Mouse (Mus musculus): Measurements from ENCODE around the gene Gm48551. TPM values are rescaled to one million over a fixed set of nuclear protein-coding genes. Genes with fewer than 3 reads are reported as not detected.

The Gm48551 gene
- polyA plus RNA-seq, 1 experiment from 2014 or later, result 4.0 TPM

GRCm38 (mm10) chr10:81393456-81394063 lies 9.3 kb downstream of the Gm48551 start:
- Histone ChIP-seq H3K4me1 (replicated peaks) (peaks cover 60% of the 10 kb centered on the region), H3K36me3 (peaks cover 17% of the 10 kb centered on the region), H3K4me3 (peak overlapping the region; percentile 43), H3K9me3 (no peaks in the 10 kb centered on the region), H3K27ac (peak overlapping the region; percentile 75), H3K27me3 (ENCODE audit: insufficient read depth, poor library complexity, severe bottlenecking) (peaks cover 27% of the 10 kb centered on the region)
- DNase-seq (ENCODE audit: low spot score), result no peak
- 10% methylated on average over 19 of the region's 19 CpGs for whole genome bisulfite sequencing

- peaks cover 38% of the 10 kb centered on the region for H3K27me3 ChIP-seq (ENCODE audit: insufficient read depth, poor library complexity, severe bottlenecking)
- no peak overlapping the region for H3K4me3 ChIP-seq
- DNase-seq (ENCODE audit: low spot score), result peak; percentile 83
- H3K9me3 ChIP-seq, result no peaks in the 10 kb centered on the region
- WGBS, result 18% methylated on average over 5 of the region's 5 CpGs
- peaks cover 14% of the 10 kb centered on the region for H3K36me3 ChIP-seq
- peaks cover 60% of the 10 kb centered on the region for H3K4me1 ChIP-seq (replicated peaks)
- H3K27ac ChIP-seq, result no peak overlapping the region
Observed at GRCm38 (mm10) chr10:81395127-81395526, 10.9 kb downstream of the Gm48551 start.

DNA sequence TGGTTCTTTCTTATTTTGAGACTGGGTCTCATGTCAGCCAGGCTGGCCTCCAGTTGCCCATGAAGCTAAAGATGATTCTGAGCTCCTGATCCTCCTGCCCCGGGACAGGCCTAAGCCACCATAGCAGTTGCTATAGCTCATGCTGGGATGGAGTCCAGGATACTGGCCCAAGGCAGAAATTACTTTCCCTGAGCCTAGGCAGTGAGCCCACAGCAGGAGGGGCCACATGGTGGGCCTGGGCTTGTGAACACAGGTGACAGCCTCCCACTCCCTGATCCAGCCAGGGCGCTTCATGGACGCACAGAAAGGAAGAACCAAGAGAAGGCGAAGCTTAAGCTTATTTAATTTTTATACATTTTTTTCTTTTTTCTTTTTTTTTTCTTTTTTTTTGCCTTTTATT lies 11.6 kb downstream of the Gm48551 start:
- DNase-seq (ENCODE audit: low spot score), result no peak
- Histone ChIP-seq H3K4me1 (replicated peaks) (peaks cover 63% of the 10 kb centered on the region), H3K4me3 (no peak overlapping the region), H3K27me3 (ENCODE audit: insufficient read depth, poor library complexity, severe bottlenecking) (peaks cover 45% of the 10 kb centered on the region), H3K27ac (peak overlapping the region; percentile 26; the same call in 1 of the 2 replicates), H3K36me3 (peaks cover 12% of the 10 kb centered on the region), H3K9me3 (no peaks in the 10 kb centered on the region)
- 76% methylated on average over 4 of the region's 4 CpGs for WGBS

DNA sequence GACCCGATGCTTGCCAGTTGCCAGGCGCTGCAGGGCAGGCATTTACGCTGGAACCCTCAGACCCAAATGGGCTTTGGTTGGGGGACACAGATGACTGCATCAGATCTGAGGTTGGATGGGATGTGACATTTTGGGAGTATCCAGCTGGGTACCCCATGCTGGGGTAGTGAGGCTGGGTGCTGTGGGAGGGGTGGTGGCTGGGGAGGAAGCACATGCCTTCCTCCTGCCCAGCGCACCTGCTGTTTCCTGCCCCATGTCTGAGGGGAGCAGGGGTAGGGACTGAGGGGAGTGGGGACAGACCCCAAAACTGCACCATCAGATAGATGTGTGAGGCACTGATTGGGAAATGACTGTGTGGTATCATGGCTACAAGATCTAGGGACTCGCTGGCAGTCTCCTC lies 12.5 kb downstream of the Gm48551 start:
- peaks cover 11% of the 10 kb centered on the region for H3K36me3 ChIP-seq
- H3K27ac ChIP-seq, result peak overlapping the region; percentile 8; the same call in 1 of the 2 replicates
- H3K27me3 ChIP-seq (ENCODE audit: insufficient read depth, poor library complexity, severe bottlenecking), result peaks cover 53% of the 10 kb centered on the region
- peaks cover 72% of the 10 kb centered on the region for H3K4me1 ChIP-seq (replicated peaks)
- DNase-seq (ENCODE audit: low spot score), result no peak
- H3K4me3 ChIP-seq, result no peak overlapping the region
- 51% methylated on average over 5 of the region's 5 CpGs for WGBS
- no peaks in the 10 kb centered on the region for H3K9me3 ChIP-seq

DNA sequence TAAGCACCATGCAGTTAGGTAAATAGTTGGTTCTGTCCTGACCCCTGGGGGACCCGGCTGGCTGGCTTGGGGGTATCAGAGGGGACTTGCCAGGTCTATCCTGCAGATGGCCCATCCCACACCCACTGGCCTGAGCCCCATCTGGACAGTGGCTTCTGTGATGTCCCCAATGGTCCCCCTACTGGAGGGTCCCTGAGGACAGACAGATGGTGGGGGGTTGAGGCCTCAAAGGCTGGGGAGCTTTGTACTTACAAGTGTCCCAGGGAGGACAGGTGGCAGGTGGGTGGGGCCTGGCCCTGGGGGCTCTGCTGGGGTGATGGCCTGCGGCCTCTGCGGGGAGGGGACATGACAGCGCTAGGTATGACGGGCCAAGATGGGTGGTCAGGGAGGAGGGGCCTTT lies 15.0 kb downstream of the Gm48551 start:
- peak overlapping the region; percentile 93 for H3K27ac ChIP-seq
- no peaks in the 10 kb centered on the region for H3K9me3 ChIP-seq
- 54% methylated on average over 5 of the region's 5 CpGs for WGBS
- H3K4me3 ChIP-seq, result peak overlapping the region; percentile 0; the same call in 1 of the 2 replicates
- H3K36me3 ChIP-seq, result peaks cover 11% of the 10 kb centered on the region
- H3K27me3 ChIP-seq (ENCODE audit: insufficient read depth, poor library complexity, severe bottlenecking), result peaks cover 64% of the 10 kb centered on the region
- peaks cover 78% of the 10 kb centered on the region for H3K4me1 ChIP-seq (replicated peaks)
- DNase-seq (ENCODE audit: low spot score), result no peak

DNA sequence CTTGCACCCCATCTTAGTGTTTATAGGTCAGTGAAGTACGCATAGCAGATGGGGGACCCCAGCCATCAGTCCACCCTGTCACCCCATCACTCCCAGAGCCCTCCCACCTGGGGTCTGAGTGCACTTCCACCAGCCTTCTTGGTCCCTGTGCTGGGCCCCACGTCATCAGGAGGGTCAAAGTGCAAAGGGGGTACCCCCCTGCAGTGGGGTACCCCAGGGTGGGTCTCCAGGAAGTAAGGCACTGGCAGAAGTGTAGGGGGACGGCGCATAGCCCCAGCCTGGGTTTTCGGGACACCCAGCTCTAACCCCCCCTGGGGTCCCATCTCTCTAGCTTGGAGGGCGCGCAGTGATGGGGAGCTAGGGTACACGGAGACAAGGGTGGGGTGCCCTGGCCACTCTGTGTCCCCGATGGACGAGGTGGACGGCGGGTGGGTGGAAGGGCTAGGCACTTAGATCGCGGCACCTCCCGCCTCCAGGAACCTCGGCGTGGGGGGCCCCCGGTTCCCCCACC lies 15.6 kb downstream of the Gm48551 start:
- H3K4me1 ChIP-seq (replicated peaks), result peaks cover 83% of the 10 kb centered on the region
- H3K27ac ChIP-seq, result peak overlapping the region; percentile 93
- peak overlapping the region; percentile 41; the same call in 1 of the 2 replicates for H3K4me3 ChIP-seq
- no peaks in the 10 kb centered on the region for H3K9me3 ChIP-seq
- peaks cover 11% of the 10 kb centered on the region for H3K36me3 ChIP-seq
- no peak for DNase-seq (ENCODE audit: low spot score)
- WGBS, result 70% methylated on average over 18 of the region's 18 CpGs
- H3K27me3 ChIP-seq (ENCODE audit: insufficient read depth, poor library complexity, severe bottlenecking), result peaks cover 70% of the 10 kb centered on the region

DNA sequence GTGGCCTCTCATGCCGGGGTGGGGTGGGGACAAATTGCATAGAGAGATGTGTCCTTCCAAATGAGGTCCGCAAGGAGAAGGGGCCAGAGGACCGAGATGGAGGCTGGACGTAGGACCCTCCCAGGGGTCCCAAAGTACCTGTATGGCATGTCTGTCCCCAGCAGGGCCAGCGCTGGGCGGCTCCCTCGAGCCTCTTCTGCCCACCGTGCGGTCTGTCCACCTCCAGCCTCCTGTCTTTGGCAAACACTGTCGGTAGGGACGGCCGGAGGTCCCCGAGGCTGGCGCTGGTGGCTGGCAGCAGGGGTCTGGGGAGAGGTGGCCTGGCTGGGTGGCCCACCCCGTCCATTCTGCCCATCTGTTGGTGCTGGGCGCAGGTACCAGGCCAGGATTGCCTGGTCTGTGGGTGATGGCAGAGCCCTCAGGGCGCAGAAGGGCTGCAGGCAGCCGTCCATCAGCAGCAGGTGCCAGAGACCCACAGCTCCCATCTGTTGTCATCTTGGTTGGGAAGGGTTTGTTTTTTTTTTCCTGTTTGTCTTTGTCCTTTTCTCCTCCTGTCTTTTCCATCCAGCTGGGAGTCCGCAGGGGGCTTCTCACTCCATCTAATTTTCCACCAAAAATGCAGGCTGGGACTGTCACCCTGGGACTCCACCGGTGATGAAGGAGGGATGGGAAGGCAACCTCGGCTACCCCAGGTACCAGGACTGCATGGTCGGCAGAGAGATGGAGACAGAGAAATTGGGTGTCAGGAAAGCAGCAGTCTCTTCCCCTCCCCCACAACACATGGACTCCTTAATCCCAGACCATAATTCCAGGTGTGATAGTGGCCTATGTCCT lies 16.3 kb downstream of the Gm48551 start:
- Histone ChIP-seq H3K4me1 (replicated peaks) (peaks cover 88% of the 10 kb centered on the region), H3K27me3 (ENCODE audit: insufficient read depth, poor library complexity, severe bottlenecking) (peaks cover 77% of the 10 kb centered on the region), H3K9me3 (no peaks in the 10 kb centered on the region), H3K36me3 (peaks cover 13% of the 10 kb centered on the region), H3K4me3 (peak overlapping the region; percentile 41), H3K27ac (peak overlapping the region; percentile 93)
- no peak for DNase-seq (ENCODE audit: low spot score)
- WGBS, result 41% methylated on average over 22 of the region's 22 CpGs

DNA sequence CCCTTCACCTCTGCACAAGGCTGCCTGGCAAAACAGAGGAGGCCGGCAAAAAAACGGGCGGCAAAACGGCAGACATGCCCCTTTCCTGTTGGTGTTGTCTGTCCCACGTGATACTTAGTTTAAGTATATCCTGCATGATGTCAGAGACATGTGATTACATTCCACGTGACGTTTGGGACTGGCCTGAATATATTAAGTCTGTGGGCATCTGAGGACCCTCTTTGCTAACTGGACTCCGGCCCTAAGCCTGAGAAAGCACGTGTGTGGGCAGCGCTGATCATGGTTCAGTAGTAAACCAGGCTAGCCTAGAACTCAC lies 16.9 kb downstream of the Gm48551 start:
- H3K36me3 ChIP-seq, result peaks cover 17% of the 10 kb centered on the region
- peaks cover 91% of the 10 kb centered on the region for H3K4me1 ChIP-seq (replicated peaks)
- no peak for DNase-seq (ENCODE audit: low spot score)
- H3K27me3 ChIP-seq (ENCODE audit: insufficient read depth, poor library complexity, severe bottlenecking), result peaks cover 83% of the 10 kb centered on the region
- 25% methylated on average over 10 of the region's 10 CpGs for WGBS
- no peaks in the 10 kb centered on the region for H3K9me3 ChIP-seq
- H3K4me3 ChIP-seq, result peak overlapping the region; percentile 41
- peak overlapping the region; percentile 93 for H3K27ac ChIP-seq

- peaks cover 17% of the 10 kb centered on the region for H3K36me3 ChIP-seq
- H3K4me1 ChIP-seq (replicated peaks), result peaks cover 91% of the 10 kb centered on the region
- H3K27ac ChIP-seq, result peak overlapping the region; percentile 93
- H3K4me3 ChIP-seq, result peak overlapping the region; percentile 41
- H3K9me3 ChIP-seq, result no peaks in the 10 kb centered on the region
- peak; percentile 85 for DNase-seq (ENCODE audit: low spot score)
- peaks cover 86% of the 10 kb centered on the region for H3K27me3 ChIP-seq (ENCODE audit: insufficient read depth, poor library complexity, severe bottlenecking)
- 5% methylated on average over 18 of the region's 18 CpGs for WGBS
Observed at GRCm38 (mm10) chr10:81401521-81402226, 17.4 kb downstream of the Gm48551 start.

DNA sequence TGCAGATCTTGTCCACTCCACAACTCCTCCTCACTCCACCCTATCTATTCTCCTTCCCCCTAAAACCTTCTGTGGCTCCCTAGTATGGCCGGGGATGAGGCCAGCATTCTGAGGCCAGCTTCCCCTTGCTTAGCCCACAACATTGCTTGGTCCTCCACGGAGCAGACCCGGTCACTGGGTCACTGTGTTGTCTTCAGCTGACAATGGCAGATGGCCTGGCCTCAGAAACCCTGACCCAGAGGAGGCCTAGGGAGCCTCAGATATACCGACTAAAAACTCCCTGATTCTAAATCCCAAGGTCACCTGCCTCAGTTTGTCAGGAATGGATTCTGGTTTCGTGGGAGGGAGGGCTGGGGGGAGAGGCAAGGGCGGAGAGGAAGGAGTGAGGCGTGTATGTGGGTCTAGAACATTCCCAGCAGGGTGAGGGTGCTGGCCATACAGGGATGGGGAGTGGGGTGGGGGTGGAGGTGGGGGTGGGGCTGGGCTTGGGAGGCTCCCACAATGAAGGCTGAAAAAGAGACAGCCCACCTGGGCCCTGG lies 18.0 kb downstream of the Gm48551 start:
- Histone ChIP-seq H3K27ac (peak overlapping the region; percentile 93), H3K27me3 (ENCODE audit: insufficient read depth, poor library complexity, severe bottlenecking) (peaks cover 86% of the 10 kb centered on the region), H3K36me3 (peaks cover 17% of the 10 kb centered on the region), H3K4me3 (peak overlapping the region; percentile 41), H3K4me1 (replicated peaks) (peaks cover 91% of the 10 kb centered on the region), H3K9me3 (no peaks in the 10 kb centered on the region)
- 11% methylated on average over 7 of the region's 7 CpGs for WGBS
- DNase-seq (ENCODE audit: low spot score), result no peak

DNA sequence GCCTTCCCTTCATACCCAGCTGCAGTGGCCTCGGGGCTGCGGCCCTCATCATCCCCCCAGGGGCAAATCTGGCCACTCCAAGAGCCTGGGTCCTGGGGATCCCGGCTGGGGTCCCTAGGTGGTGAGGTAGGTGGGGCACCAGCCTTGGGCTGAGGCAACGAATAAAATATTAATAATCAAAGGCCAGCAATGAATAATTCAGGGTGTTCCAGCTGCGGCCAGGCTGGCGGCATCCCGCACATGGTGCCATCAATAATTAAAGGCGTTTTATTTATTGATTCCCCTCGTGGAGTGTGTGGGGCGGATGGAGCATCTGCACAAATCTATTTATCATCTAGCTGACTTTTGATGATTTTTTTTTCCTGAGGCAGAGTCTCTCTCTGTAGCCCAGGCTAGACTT lies 19.2 kb downstream of the Gm48551 start:
- Histone ChIP-seq H3K36me3 (peaks cover 17% of the 10 kb centered on the region), H3K27me3 (ENCODE audit: insufficient read depth, poor library complexity, severe bottlenecking) (peaks cover 89% of the 10 kb centered on the region), H3K27ac (peak overlapping the region; percentile 93), H3K9me3 (no peaks in the 10 kb centered on the region), H3K4me3 (peak overlapping the region; percentile 41; the same call in 1 of the 2 replicates), H3K4me1 (replicated peaks) (peaks cover 92% of the 10 kb centered on the region)
- DNase-seq (ENCODE audit: low spot score), result no peak
- 52% methylated on average over 10 of the region's 10 CpGs for WGBS

DNA sequence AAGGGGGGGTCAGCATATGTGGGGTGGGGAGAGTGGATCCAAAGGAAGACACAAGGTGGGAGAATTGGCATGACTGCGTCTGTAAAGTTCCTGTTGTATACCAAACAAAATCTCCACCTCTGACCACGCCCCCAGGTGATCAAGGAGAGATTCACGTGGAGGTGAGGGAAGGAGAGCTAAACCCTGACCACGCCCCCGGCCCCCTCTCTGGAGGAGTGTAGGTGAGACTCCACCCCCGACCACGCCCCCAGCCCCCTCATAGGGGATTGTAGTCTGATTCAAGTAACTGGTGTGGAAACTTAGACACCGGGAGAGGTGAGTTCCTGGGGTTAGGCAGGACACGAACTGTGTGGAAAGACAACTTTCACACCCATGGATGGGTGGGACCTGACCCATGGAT lies 19.8 kb downstream of the Gm48551 start:
- Histone ChIP-seq H3K4me3 (no peak overlapping the region), H3K9me3 (no peaks in the 10 kb centered on the region), H3K36me3 (peaks cover 17% of the 10 kb centered on the region), H3K27ac (0 out of 2 replicates have a peak overlapping the region, but pooled peaks have one; percentile 13), H3K4me1 (replicated peaks) (peaks cover 97% of the 10 kb centered on the region), H3K27me3 (ENCODE audit: insufficient read depth, poor library complexity, severe bottlenecking) (peaks cover 94% of the 10 kb centered on the region)
- DNase-seq (ENCODE audit: low spot score), result no peak
- WGBS, result 15% methylated on average over 9 of the region's 9 CpGs
